Mouse (Mus musculus) urinary bladder, postnatal 36 days (tissue): ENCODE data around the gene Adam11.
A peak's percentile ranks its signal among the peaks of the same experiment; 100 is the strongest.

Experiments
- DNase-seq, 2 experiments: peaks; one replicate each; pipeline ENCODE4 v3.0.0; 2022; ENCODE audit warnings: low spot score in 2 of 2, mixed read lengths in 1 of 2

Gene Adam11

GRCm38 (mm10) chr11:102753591-102754324 lies 7.5 kb upstream of the Adam11 start:
- no peak for DNase-seq

GRCm38 (mm10) chr11:102754416-102754815 lies 6.8 kb upstream of the Adam11 start:
- no peak for DNase-seq

- DNase-seq: no peak
These were observed 5.8 kb upstream of the Adam11 start for GRCm38 (mm10) chr11:102755391-102755790.

GRCm38 (mm10) chr11:102758977-102759376 lies 2.3 kb upstream of the Adam11 start:
- DNase-seq: no peak

GRCm38 (mm10) chr11:102760805-102761308 lies 382 bp upstream of the Adam11 start:
- DNase-seq: no peak

- no peak for DNase-seq
These were observed 1.0 kb downstream of the Adam11 start for GRCm38 (mm10) chr11:102762248-102762647.

- DNase-seq: no peak
These were observed 1.9 kb downstream of the Adam11 start for GRCm38 (mm10) chr11:102763009-102763767.

- no peak for DNase-seq
These were observed 4.2 kb downstream of the Adam11 start for GRCm38 (mm10) chr11:102765416-102765815.

GRCm38 (mm10) chr11:102767055-102767670 lies 5.9 kb downstream of the Adam11 start:
- DNase-seq: no peak

GRCm38 (mm10) chr11:102769141-102769540 lies 7.9 kb downstream of the Adam11 start:
- no peak for DNase-seq

GRCm38 (mm10) chr11:102769993-102770661 lies 8.9 kb downstream of the Adam11 start:
- DNase-seq: no peak

- DNase-seq: no peak
These were observed 9.6 kb downstream of the Adam11 start for GRCm38 (mm10) chr11:102770662-102771435.

GRCm38 (mm10) chr11:102771916-102772714 lies 10.9 kb downstream of the Adam11 start:
- no peak for DNase-seq

GRCm38 (mm10) chr11:102772771-102773700 lies 11.8 kb downstream of the Adam11 start:
- DNase-seq: no peak

- peak; percentile 79 to 82 for DNase-seq
These were observed 12.7 kb downstream of the Adam11 start for GRCm38 (mm10) chr11:102773713-102774611.

GRCm38 (mm10) chr11:102774621-102775141 lies 13.4 kb downstream of the Adam11 start:
- peak; percentile 48 to 78 for DNase-seq

- peak; percentile 37 to 76 for DNase-seq
These were observed 16.4 kb downstream of the Adam11 start for GRCm38 (mm10) chr11:102777598-102777997.

- DNase-seq: no peak
These were observed 16.9 kb downstream of the Adam11 start for GRCm38 (mm10) chr11:102778165-102778564.
